Mouse (Mus musculus): ENCODE results near the gene Dffa.

DNA sequence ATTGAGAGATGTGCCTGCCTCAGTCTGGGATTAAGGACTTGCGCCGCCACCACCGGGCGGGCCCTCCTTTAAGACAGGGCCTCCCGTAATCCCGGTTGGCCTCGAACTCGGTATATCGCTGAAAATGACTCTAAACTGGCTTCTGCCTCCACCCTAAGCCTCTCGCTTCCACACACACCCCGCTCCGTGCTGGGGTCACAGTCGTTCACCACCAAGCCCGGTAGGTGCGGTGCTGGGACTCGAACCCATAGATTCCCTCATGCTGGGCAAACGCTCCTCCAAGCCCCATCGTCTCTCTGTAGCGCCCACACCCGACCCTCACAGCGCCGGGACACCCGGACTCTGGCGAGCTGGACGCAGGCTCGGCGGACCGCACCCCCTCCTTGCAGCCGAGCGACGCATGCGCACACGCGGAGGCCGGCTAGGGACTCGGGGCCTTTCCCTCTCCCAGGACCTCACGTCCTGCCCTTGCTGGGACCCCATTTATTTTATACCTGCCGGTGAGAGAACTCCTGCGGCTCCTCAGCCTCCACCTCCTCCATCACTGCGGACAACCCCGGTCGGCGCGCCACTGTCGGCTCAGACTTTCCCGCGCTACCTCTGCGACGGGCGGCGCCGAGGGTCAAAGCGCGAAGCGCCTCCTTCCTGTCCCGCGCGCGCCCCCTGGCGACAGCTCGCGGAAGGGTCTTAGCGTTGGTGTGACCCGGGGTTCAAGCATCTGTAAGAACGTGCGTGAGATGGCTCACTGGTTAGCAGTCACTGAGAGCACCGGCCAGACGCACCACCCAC, 33.2 kb downstream of the Dffa start, which contains the start of gene Cenps:
- TF ChIP-seq CTCF (conservative IDR thresholded peaks at IDR 0.05; ENCODE audit: low read length) (no peak), POU5F1 (IDR thresholded peaks at IDR 0.05; ENCODE audit: borderline replicate concordance, low read length) (no peak), NANOG (IDR thresholded peaks at IDR 0.05; ENCODE audit: borderline replicate concordance, low read length) (no peak)
